Mouse (Mus musculus) E14TG2a.4 (cell line): ENCODE measurements around the gene Ppp2r1b.

ENCODE experiments used
- CTCF ChIP-seq: conservative IDR thresholded peaks from 2 replicates; pipeline ENCODE4 v1.5.1; 2014; ENCODE audit warnings: low read length
- NANOG ChIP-seq: IDR thresholded peaks from 2 replicates; pipeline ENCODE4 v1.6.1; 2014; ENCODE audit warnings: borderline replicate concordance, low read length, mixed read lengths
- POU5F1 ChIP-seq: IDR thresholded peaks from 2 replicates; pipeline ENCODE4 v1.6.1; 2014; ENCODE audit warnings: low read length, borderline replicate concordance

DNA sequence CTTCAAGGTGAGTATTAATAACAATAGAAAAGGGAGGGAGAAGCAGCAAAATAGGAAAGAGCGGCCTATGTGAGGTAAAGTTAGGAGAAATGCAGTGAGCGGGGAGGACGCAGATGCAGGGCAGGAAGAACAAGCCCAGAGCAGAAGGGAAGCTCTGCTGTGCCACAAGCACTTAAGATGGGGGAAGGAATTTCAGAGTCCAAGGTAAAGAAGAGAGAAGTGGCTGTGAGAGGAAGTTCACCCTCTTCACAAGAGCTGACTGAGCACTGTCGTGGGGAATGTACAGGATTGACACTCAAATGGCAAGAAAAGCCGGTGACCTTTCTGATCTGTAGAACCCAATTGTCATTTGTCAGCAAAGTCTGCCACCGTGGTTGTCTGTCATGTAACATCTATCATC, 27.1 kb upstream of the Ppp2r1b start:
- no peak for TF ChIP-seq CTCF
- TF ChIP-seq NANOG, result no peak
- no peak for TF ChIP-seq POU5F1
